Mouse (Mus musculus) large intestine, adult 2 months (tissue): ENCODE data around the gene Lmtk3. TPM values are rescaled to one million over a fixed set of nuclear protein-coding genes. Genes with fewer than 3 reads are reported as not detected.

Experiments
- DNase-seq: peaks from one replicate; pipeline ENCODE4 v3.0.0-alpha.2; 2012; ENCODE audit warnings: low read depth, low spot score
- WGBS: fragments of 180-500 bp; shearing (Covaris S2); methylation state at CpG from one replicate; pipeline ENCODE4 v1.1.7; 2018; 5-methylcytosine and 5-hydroxymethylcytosine counted together
- polyA plus RNA-seq: library from polyadenylated mRNA; depleted of rRNA; stranded (reverse); fragments of >200 nt; gene quantifications from 2 replicates; pipeline ENCODE4 v1.2.3, GENCODE M21; 2012

Gene Lmtk3
- polyA plus RNA-seq, 1 experiment = 0.73 TPM

DNA sequence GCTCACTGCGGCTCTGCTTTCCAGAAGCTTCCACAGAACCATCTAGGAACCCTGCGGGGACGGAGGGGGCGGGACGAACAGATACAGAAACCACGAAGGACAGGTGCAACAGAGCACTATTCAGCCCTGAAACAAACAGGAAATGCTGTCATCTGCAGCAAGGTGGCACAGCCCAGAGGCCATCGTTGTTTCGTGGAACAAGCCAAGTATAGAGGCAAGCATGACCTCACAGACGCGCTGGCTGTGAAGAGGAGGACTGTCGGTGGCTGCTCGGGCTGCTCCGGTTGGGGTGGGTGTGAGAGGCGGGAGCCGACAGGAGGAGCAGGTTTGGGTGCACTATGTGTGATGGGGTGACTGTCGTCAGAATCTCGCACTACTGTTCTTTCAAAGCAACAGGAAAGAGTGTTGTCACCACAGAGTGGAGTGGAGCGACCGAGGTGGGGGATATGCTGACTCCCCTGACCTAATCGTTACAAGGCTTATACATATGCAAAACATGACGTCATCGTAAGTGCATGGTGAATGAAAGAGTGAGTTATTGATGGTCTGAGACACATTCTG lies 4.4 kb upstream of the Lmtk3 start:
- WGBS = 9% methylated on average over 22 of the region's 22 CpGs
- no peak for DNase-seq

GRCm38 (mm10) chr7:45782271-45782670 lies 1.3 kb upstream of the Lmtk3 start:
- 54% methylated on average over 4 of the region's 4 CpGs for WGBS
- DNase-seq = no peak

DNA sequence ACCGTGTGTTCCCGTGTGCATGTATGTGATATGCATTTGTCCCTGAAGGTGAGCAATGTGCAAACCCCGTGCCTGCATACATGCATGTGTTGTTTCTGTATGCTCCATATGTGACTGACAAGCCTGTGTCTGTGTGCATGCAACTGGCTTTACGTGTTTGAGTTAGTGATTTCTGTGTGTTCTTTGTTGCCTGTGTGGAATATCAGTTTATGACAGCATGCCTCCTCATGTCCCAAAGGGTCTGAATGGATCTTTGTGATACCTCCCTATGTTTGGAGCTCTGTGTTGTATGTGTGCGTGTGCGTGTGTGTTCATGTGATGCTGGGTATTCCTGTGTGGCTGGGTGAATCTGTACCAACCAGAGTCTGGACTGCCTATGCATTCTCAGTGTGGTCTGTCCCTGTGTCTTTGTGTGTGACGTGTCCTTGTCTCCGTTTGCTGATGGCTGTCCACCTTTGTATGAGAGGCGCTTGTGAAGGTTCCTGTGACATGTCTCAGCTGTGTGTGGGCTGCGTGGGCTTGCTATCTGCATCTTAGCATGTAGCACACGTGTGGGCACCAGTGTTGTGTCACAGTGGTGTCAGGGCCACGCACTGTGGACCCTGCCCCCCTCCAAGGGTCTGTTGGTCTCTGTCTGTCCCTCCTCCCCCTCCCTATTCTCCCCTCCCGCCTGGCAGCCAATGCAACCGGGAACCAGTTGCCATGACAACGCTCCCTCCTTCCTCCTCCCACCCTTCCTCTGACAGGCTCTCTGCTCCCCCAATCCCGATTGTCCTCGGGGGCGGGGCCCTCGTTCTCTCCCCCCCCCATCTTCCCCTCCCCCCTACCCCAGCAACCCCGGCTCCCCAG lies 1.2 kb downstream of the Lmtk3 start, which contains the start of gene Sult2b1:
Sult2b1 (minus strand) TSS at position 146 of the 849 bp plus-strand sequence.
- no peak for DNase-seq
- WGBS = 25% methylated on average over 20 of the region's 20 CpGs

GRCm38 (mm10) chr7:45785388-45786135 lies 2.0 kb downstream of the Lmtk3 start:
- DNase-seq = no peak

DNA sequence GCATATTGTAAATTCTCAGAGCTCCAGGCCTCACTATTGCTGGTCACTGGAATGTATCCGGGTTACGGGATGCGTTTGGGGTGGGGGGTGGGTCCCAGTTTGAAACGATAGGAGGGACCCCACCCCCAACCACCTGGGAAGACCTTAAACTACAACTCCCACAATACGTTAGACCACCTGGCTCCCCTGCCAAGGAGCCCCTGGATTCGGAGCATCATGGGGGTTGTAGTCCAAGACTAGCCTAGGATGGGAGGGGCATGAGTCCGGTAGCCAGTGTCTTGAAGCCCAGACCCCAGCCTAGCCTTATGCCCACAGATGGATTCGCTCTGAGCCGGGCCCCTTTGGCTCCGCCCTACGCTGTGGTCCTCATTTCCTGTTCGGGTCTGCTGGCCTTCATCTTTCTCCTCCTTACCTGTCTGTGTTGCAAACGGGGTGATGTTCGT lies 2.6 kb downstream of the Lmtk3 start:
- no peak for DNase-seq
- WGBS = 6% methylated on average over 14 of the region's 14 CpGs

More at GRCm38 (mm10) chr7:45785388-45786135, 2.0 kb downstream of the Lmtk3 start:
- WGBS = 3% methylated on average over 40 of the region's 42 CpGs

DNA sequence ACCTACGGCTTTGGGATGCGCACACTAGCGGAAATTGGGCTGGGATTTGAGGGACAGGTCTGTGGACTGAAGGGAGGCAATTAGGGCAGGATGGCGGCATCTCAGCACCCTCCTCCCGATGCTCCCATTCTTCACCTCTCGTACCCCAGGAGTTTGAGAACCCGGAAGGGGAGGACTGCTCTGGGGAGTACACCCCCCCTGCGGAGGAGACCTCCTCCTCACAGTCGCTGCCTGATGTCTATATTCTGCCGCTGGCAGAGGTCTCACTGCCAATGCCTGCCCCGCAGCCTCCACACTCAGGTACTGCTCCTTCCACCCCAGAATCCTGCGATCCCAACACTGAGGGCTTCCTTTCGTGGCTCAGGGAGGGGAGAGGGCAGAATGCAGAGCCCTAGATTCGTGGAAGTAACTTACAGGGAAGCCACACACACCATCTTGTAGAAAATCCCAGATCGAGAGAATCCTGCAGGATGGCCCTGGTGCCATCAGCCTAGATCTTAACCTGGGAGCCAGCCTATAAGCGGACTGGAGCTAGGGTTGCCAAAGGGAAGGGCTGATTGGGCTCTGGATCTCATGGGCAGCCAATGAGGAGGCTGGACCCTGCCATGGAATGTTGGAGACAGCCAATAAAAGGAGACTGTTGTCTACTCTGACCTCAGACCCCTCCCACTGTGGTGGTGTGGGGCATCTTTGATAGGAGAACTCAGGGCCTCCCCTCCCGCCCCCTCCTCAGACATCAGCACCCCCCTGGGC lies 3.3 kb downstream of the Lmtk3 start:
- WGBS = 21% methylated on average over 17 of the region's 17 CpGs
- DNase-seq = no peak

GRCm38 (mm10) chr7:45787642-45788041 lies 4.1 kb downstream of the Lmtk3 start:
- DNase-seq = no peak
- WGBS = 76% methylated on average over 22 of the region's 22 CpGs

DNA sequence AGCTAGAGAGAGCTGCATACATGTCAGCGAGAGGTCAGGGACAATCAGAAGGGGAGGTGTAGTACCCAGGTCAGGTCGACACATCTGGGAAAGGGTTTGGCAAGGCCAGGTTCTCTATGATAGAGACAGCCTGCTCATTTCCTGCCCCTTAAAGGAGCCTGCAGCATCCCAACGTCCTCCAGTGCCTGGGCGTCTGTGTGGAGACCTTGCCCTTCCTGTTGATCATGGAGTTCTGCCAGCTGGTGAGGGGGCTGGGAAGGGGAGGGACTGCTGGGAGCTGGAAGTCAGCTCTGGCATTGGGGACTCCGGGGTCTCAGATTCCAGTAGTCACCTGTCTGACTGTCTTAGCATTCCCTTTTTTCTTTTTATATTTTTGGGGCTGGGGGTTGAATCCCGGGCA lies 7.2 kb downstream of the Lmtk3 start:
- DNase-seq = no peak
- WGBS = 43% methylated on average over 6 of the region's 6 CpGs

GRCm38 (mm10) chr7:45791756-45792490 lies 8.4 kb downstream of the Lmtk3 start:
- no peak for DNase-seq
- WGBS = 77% methylated on average over 17 of the region's 17 CpGs

DNA sequence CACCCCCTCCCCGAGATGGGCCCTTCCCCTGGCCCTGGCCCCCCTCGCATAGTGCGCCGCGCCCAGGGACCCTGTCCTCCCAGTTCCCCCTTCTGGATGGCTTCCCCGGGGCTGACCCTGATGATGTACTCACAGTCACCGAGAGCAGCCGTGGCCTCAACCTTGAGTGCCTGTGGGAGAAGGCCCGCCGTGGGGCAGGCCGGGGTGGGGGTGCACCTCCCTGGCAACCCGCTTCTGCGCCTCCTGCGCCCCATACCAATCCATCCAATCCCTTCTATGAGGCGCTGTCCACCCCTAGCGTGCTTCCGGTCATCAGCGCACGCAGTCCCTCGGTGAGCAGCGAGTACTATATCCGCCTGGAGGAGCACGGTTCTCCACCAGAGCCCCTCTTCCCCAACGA lies 9.7 kb downstream of the Lmtk3 start:
- WGBS = 88% methylated on average over 24 of the region's 24 CpGs
- no peak for DNase-seq

DNA sequence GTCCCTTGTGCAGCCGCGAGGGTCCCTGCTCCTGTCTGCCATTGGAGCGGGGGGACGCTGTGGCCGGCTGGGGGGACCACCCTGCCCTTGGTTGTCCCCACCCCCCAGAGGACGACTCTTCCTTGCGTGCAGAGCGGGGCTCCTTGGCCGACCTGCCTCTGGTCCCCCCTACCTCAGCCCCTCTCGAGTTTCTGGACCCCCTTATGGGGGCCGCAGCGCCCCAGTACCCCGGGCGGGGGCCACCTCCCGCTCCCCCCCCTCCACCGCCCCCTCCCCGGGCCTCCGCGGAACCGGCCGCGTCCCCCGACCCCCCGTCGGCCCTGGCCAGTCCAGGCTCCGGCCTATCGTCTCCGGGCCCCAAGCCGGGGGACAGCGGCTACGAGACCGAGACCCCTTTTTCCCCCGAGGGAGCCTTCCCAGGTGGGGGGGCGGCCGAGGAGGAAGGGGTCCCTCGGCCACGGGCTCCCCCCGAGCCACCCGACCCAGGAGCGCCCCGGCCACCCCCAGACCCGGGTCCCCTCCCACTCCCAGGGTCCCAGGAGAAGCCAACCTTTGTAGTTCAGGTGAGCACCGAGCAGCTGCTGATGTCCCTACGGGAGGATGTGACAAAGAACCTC lies 10.5 kb downstream of the Lmtk3 start:
- WGBS = 88% methylated on average over 44 of the region's 44 CpGs
- no peak for DNase-seq

DNA sequence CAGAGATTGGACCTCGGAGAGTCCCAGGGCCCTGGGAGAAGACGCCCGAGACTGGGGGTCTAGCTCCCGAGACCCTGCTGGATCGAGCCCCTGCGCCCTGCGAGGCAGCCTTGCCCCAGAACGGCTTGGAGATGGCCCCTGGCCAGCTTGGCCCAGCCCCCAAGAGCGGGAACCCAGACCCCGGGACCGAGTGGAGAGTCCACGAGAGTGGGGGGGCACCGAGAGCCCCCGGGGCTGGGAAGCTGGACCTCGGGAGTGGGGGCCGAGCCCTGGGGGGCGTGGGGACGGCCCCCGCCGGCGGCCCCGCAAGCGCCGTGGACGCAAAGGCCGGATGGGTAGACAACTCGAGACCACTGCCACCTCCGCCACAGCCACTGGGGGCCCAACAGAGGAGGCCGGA lies 11.4 kb downstream of the Lmtk3 start:
- no peak for DNase-seq

DNA sequence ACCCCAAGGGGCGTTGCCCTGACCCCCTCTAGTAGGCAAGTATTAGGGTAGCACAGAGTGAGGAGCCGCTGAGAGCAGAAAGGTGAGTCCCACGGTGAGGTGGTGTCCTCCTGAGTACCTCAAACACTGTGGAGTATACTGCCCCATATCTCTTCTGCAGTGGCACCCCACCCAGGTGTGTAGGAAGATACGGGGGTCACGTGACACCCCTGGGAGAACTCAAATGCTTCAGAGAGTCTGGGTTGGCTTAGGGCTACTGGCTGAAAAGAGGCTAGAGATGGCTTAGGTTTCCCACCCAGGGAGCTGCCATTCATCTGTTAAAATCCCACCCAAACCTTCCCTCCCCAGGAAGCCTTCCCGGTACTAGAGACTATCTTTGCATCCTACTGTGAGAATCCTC lies 13.4 kb downstream of the Lmtk3 start:
- 65% methylated on average over 6 of the region's 6 CpGs for WGBS
- DNase-seq = no peak

More for the DNA sequence above, 11.4 kb downstream of the Lmtk3 start:
- 91% methylated on average over 29 of the region's 29 CpGs for WGBS

DNA sequence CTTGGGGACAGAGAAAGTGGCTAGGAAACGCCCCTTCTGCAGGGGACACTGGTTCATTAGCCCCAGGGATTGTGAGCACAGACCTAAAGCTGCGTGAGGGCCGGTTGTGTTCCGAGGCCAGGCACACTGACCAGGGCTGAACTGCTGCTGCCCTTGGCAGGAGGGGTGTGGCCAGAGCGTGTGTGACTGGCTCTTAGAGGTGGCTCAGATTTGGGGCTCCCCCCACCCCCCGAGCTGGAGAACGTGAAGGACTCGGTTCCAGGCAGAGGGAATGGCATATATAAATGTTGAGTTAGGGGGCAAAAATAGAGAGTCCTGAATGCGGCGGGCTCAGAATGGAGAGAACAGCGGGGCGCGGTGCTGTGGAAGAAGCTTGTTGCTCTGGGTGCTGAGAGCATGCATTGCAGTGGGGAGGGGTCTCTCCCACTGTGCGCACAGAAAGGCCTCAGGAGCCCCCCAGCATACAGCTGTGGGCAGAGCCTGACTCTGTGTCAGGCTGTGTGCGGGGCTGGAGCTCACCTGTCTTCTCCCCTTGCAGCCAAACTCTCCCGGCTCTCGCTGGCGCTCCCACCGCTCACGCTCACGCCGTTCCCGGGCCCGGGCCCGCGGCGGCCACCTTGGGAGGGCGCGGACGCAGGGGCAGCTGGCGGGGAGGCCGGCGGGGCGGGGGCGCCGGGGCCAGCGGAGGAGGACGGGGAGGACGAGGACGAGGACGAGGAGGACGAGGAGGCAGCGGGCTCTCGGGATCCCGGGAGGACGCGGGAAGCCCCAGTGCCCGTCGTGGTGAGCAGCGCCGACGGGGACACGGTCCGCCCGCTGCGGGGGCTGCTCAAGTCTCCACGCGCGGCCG lies 14.3 kb downstream of the Lmtk3 start:
- 4% methylated on average over 59 of the region's 60 CpGs for WGBS
- DNase-seq = no peak

GRCm38 (mm10) chr7:45798511-45798836 lies 14.9 kb downstream of the Lmtk3 start:
- DNase-seq = no peak
- WGBS = 3% methylated on average over 19 of the region's 19 CpGs

DNA sequence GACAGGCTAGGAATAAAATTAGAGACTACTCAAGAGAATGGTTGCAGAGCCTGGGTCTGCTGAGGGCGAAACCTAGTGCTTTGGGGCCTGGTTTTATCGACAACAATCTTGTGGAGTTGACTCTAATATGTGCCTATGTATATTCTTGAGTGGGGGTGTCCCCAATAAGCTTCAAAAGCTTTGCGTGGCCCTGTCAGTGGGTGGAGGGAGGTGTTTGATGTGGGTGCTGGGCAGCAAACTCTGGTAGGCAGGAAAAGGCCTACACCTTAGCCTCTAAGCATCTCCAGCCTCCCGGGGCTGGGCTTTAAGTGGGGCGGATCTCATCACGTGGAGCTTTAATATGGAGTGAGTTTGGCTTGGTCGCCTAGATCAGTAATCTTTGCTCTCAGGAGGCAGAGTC lies 15.4 kb downstream of the Lmtk3 start:
- DNase-seq = no peak
- WGBS = 34% methylated on average over 7 of the region's 7 CpGs

GRCm38 (mm10) chr7:45800001-45800400 lies 16.5 kb downstream of the Lmtk3 start:
- WGBS = 25% methylated on average over 7 of the region's 7 CpGs
- DNase-seq = no peak
